Mouse (Mus musculus) gastrocnemius, postnatal 36 days (tissue): ENCODE results near the gene Exoc4. TPM values are rescaled to one million over a fixed set of nuclear protein-coding genes. Genes with fewer than 3 reads are reported as not detected.

Experiments used
- DNase-seq, 2 experiments: peaks; one replicate each; pipeline ENCODE4 v3.0.0; 2022
- intact Hi-C: fragments of 180-260 bp; cut with DNase I; formaldehyde crosslinking; loops from one replicate; pipeline ENCODE4 v1.15.1; 2025
- total RNA-seq, 2 experiments: library from RNA; stranded (reverse); gene quantifications; 2 replicates each; pipeline ENCODE4 v1.2.3; 2021

Gene Exoc4
- total RNA-seq, 2 experiments from 2014 or later: 41.7 to 44.2 TPM

- DNase-seq: no peak
- intact Hi-C loops: no loop called here
Measured at GRCm38 (mm10) chr6:33905099-33905498, 656.2 kb downstream of the Exoc4 start.

GRCm38 (mm10) chr6:33910671-33911070 lies 661.8 kb downstream of the Exoc4 start:
- no peak for DNase-seq
- intact Hi-C loops: no loop called here

- intact Hi-C loops: no loop called here
- DNase-seq: no peak
Measured at GRCm38 (mm10) chr6:33913072-33913471, 664.2 kb downstream of the Exoc4 start.

GRCm38 (mm10) chr6:33913486-33913885 lies 664.6 kb downstream of the Exoc4 start:
- intact Hi-C loops: no loop called here
- DNase-seq: no peak

- DNase-seq: no peak
- intact Hi-C loops: no loop called here
Measured at GRCm38 (mm10) chr6:33913964-33914363, 665.1 kb downstream of the Exoc4 start.

- no peak for DNase-seq
- intact Hi-C loops: no loop called here
Measured at GRCm38 (mm10) chr6:33923571-33923970, 674.7 kb downstream of the Exoc4 start.

GRCm38 (mm10) chr6:33924888-33925287 lies 676.0 kb downstream of the Exoc4 start:
- no peak for DNase-seq
- intact Hi-C loops: no loop called here

GRCm38 (mm10) chr6:33929342-33930086 lies 680.6 kb downstream of the Exoc4 start:
- intact Hi-C loops: no loop called here

GRCm38 (mm10) chr6:33930087-33930945 lies 681.4 kb downstream of the Exoc4 start:
- no peak for DNase-seq
- intact Hi-C loops: no loop called here

More at GRCm38 (mm10) chr6:33929342-33930086, 680.6 kb downstream of the Exoc4 start:
- peak; percentile 58 to 73 for DNase-seq

- intact Hi-C loops: no loop called here
- DNase-seq: no peak
Measured at GRCm38 (mm10) chr6:33937906-33938305, 689.0 kb downstream of the Exoc4 start.

- DNase-seq: no peak
- intact Hi-C loops: no loop called here
Measured at GRCm38 (mm10) chr6:33939169-33939568, 690.3 kb downstream of the Exoc4 start.

- DNase-seq: no peak
- intact Hi-C loops: no loop called here
Measured at GRCm38 (mm10) chr6:33946911-33947489, 698.1 kb downstream of the Exoc4 start.

- intact Hi-C loops: no loop called here
- DNase-seq: no peak
Measured at GRCm38 (mm10) chr6:33950113-33950512, 701.2 kb downstream of the Exoc4 start.

GRCm38 (mm10) chr6:33955469-33955868 lies 706.6 kb downstream of the Exoc4 start:
- DNase-seq: no peak
- intact Hi-C loops: no loop called here

GRCm38 (mm10) chr6:33958281-33958680 lies 709.4 kb downstream of the Exoc4 start:
- DNase-seq: no peak
- intact Hi-C loops: no loop called here

- DNase-seq: no peak
- intact Hi-C loops: no loop called here
Measured at GRCm38 (mm10) chr6:33960766-33961165, 711.9 kb downstream of the Exoc4 start.

GRCm38 (mm10) chr6:33963092-33963491 lies 714.2 kb downstream of the Exoc4 start:
- intact Hi-C loops: no loop called here
- DNase-seq: no peak

- intact Hi-C loops: no loop called here
- no peak for DNase-seq
Measured at GRCm38 (mm10) chr6:33965571-33965970, 716.7 kb downstream of the Exoc4 start.

GRCm38 (mm10) chr6:33968746-33969145 lies 719.9 kb downstream of the Exoc4 start:
- DNase-seq: no peak
- intact Hi-C loops: no loop called here

- DNase-seq: no peak
- intact Hi-C loops: no loop called here
Measured at GRCm38 (mm10) chr6:33972801-33973200, 723.9 kb downstream of the Exoc4 start.

- no peak for DNase-seq
- intact Hi-C loops: no loop called here
Measured at GRCm38 (mm10) chr6:33976576-33976975, 727.7 kb downstream of the Exoc4 start.
